ENCODE assay signal across 12 mouse cellular contexts in genomic region chr4:106063851-106064382, GRCm38 (mm10).
"Had no signal": no experiment of that assay in that cellular context is flagged by ENCODE, and none has a peak within 500 bp of the region (broad histone marks: within the 10 kb centered on the region; RNA-seq: fewer than 3 reads in every experiment).

No protein-coding gene starts in this region.

- H3K4me3 ChIP-seq: liver, embryonic 12.5 days; midbrain, embryonic 12.5 days; neural tube, embryonic 13.5 days had no signal

- H3K9me3 ChIP-seq: liver, embryonic 12.5 days; midbrain, embryonic 12.5 days; neural tube, embryonic 13.5 days had no signal

- H3K36me3 ChIP-seq: liver, embryonic 12.5 days; midbrain, embryonic 12.5 days; neural tube, embryonic 13.5 days had no signal

- H3K9ac ChIP-seq: liver, embryonic 12.5 days; lung, embryonic 14.5 days; midbrain, embryonic 12.5 days; neural tube, embryonic 13.5 days had no signal

- H3K27me3 ChIP-seq: liver, embryonic 12.5 days; midbrain, embryonic 12.5 days; neural tube, embryonic 13.5 days had no signal

- H3K27ac ChIP-seq: liver, embryonic 12.5 days; midbrain, embryonic 12.5 days; neural tube, embryonic 13.5 days had no signal

- DNase-seq: kidney, adult 8-10 months; kidney, postnatal 4 days; lung, embryonic 14.5 days; lung, postnatal 14 days; right cerebral cortex, postnatal 14 days; thymus, adult 18-20 months; thymus, postnatal 14 days had no signal

- H3K4me1 ChIP-seq: liver, embryonic 12.5 days; midbrain, embryonic 12.5 days had no signal

- H3K4me2 ChIP-seq: liver, embryonic 12.5 days; lung, embryonic 14.5 days; midbrain, embryonic 12.5 days; neural tube, embryonic 13.5 days had no signal

- ATAC-seq: intestine, postnatal 0 days; liver, embryonic 12.5 days; midbrain, embryonic 16.5 days had no signal
